Mouse (Mus musculus): ENCODE data around the gene Amh. TPM values are rescaled to one million over a fixed set of nuclear protein-coding genes. Genes with fewer than 3 reads are reported as not detected.
"Not testable (repeated sequence)": the region's sequence is repeated elsewhere in the genome, so short reads cannot be mapped to it uniquely, and the experiment has no call there.

Amh gene
- polyA plus RNA-seq, 1 experiment from 2014 or later: 0.07 TPM

GRCm38 (mm10) chr10:80827870-80828420 is 22.9 kb downstream of the Amh start:
- TF ChIP-seq CTCF (IDR thresholded peaks at IDR 0.05) (no peak), EP300 (IDR thresholded peaks at IDR 0.05) (no peak)
- DNase-seq (ENCODE audit: low spot score): no peak
- 55% methylated on average over 9 of the region's 10 CpGs for WGBS

GRCm38 (mm10) chr10:80828587-80828986 is 23.5 kb downstream of the Amh start:
- not testable (repeated sequence) for DNase-seq (ENCODE audit: low spot score); H3K9ac ChIP-seq (replicated peaks; ENCODE audit: low read depth); H3K27ac ChIP-seq (ENCODE audit: low read length); H3K36me3 ChIP-seq (ENCODE audit: insufficient read depth, low read length); ATAC-seq; H3K4me1 ChIP-seq (ENCODE audit: insufficient read depth, low read depth, low read length); H3K27me3 ChIP-seq (replicated peaks; ENCODE audit: insufficient read depth, low read length); H3K9me3 ChIP-seq (ENCODE audit: low read length); H3K4me3 ChIP-seq (ENCODE audit: low read depth, low read length)
- H3K4me2 ChIP-seq (replicated peaks; ENCODE audit: low read depth, low read length): peak overlapping the region; percentile 68; the same call in 1 of the 2 replicates
- WGBS: 74% methylated on average over 9 of the region's 9 CpGs

More at GRCm38 (mm10) chr10:80827870-80828420, 22.9 kb downstream of the Amh start:
- Histone ChIP-seq H3K9ac (replicated peaks; ENCODE audit: low read depth) (peak overlapping the region; percentile 92), H3K4me1 (ENCODE audit: insufficient read depth, low read depth, low read length) (no peaks in the 10 kb centered on the region), H3K27ac (ENCODE audit: low read length) (no peak overlapping the region), H3K4me2 (replicated peaks; ENCODE audit: low read depth, low read length) (peak overlapping the region; percentile 68), H3K27me3 (replicated peaks; ENCODE audit: insufficient read depth, low read length) (no peaks in the 10 kb centered on the region), H3K9me3 (ENCODE audit: low read length) (no peaks in the 10 kb centered on the region), H3K36me3 (ENCODE audit: insufficient read depth, low read length) (0 out of 2 replicates have a peak, but pooled peaks cover 4% of the 10 kb centered on the region), H3K4me3 (ENCODE audit: low read depth, low read length) (peak overlapping the region; percentile 71)
- ATAC-seq: no peak

- H3K4me3 ChIP-seq (ENCODE audit: low read depth, low read length): no peak overlapping the region
- ATAC-seq: no peak
- H3K9ac ChIP-seq (replicated peaks; ENCODE audit: low read depth): 0 out of 2 replicates have a peak overlapping the region, but pooled peaks have one; percentile 12
- 39% methylated on average over 1 of the region's 1 CpGs for WGBS
- H3K4me2 ChIP-seq (replicated peaks; ENCODE audit: low read depth, low read length): no peak overlapping the region
- no peaks in the 10 kb centered on the region for H3K9me3 ChIP-seq (ENCODE audit: low read length)
- no peak for DNase-seq (ENCODE audit: low spot score)
- no peak for TF ChIP-seq CTCF (IDR thresholded peaks at IDR 0.05)
- TF ChIP-seq EP300 (IDR thresholded peaks at IDR 0.05): no peak
- no peak overlapping the region for H3K27ac ChIP-seq (ENCODE audit: low read length)
- H3K36me3 ChIP-seq (ENCODE audit: insufficient read depth, low read length): 0 out of 2 replicates have a peak, but pooled peaks cover 4% of the 10 kb centered on the region
- no peaks in the 10 kb centered on the region for H3K4me1 ChIP-seq (ENCODE audit: insufficient read depth, low read depth, low read length)
- peaks cover 5% of the 10 kb centered on the region; the same call in 1 of the 2 replicates for H3K27me3 ChIP-seq (replicated peaks; ENCODE audit: insufficient read depth, low read length)
These were observed 24.6 kb downstream of the Amh start for GRCm38 (mm10) chr10:80829359-80830278.

- 6% methylated on average over 9 of the region's 9 CpGs for WGBS
- H3K9ac ChIP-seq (replicated peaks; ENCODE audit: low read depth): no peak overlapping the region
- no peaks in the 10 kb centered on the region for H3K4me1 ChIP-seq (ENCODE audit: insufficient read depth, low read depth, low read length)
- no peak overlapping the region for H3K4me2 ChIP-seq (replicated peaks; ENCODE audit: low read depth, low read length)
- ATAC-seq (no peak; the same call in 1 of the 2 replicates), DNase-seq (ENCODE audit: low spot score) (peak; percentile 72)
- H3K4me3 ChIP-seq (ENCODE audit: low read depth, low read length): no peak overlapping the region
- peaks cover 19% of the 10 kb centered on the region; the same call in 1 of the 2 replicates for H3K27me3 ChIP-seq (replicated peaks; ENCODE audit: insufficient read depth, low read length)
- no peak overlapping the region for H3K27ac ChIP-seq (ENCODE audit: low read length)
- TF ChIP-seq EP300 (IDR thresholded peaks at IDR 0.05) (no peak), CTCF (IDR thresholded peaks at IDR 0.05) (no peak)
- H3K36me3 ChIP-seq (ENCODE audit: insufficient read depth, low read length): 0 out of 2 replicates have a peak, but pooled peaks cover 4% of the 10 kb centered on the region
- H3K9me3 ChIP-seq (ENCODE audit: low read length): no peaks in the 10 kb centered on the region
These were observed 26.1 kb downstream of the Amh start for GRCm38 (mm10) chr10:80831136-80831535.

- Histone ChIP-seq H3K4me2 (replicated peaks; ENCODE audit: low read depth, low read length) (no peak overlapping the region), H3K9ac (replicated peaks; ENCODE audit: low read depth) (no peak overlapping the region), H3K4me3 (ENCODE audit: low read depth, low read length) (no peak overlapping the region), H3K4me1 (ENCODE audit: insufficient read depth, low read depth, low read length) (no peaks in the 10 kb centered on the region), H3K36me3 (ENCODE audit: insufficient read depth, low read length) (0 out of 2 replicates have a peak, but pooled peaks cover 4% of the 10 kb centered on the region), H3K9me3 (ENCODE audit: low read length) (no peaks in the 10 kb centered on the region), H3K27me3 (replicated peaks; ENCODE audit: insufficient read depth, low read length) (peaks cover 19% of the 10 kb centered on the region; the same call in 1 of the 2 replicates), H3K27ac (ENCODE audit: low read length) (no peak overlapping the region)
- no peak for TF ChIP-seq EP300 (IDR thresholded peaks at IDR 0.05)
- TF ChIP-seq CTCF (IDR thresholded peaks at IDR 0.05): no peak
- no peak for ATAC-seq
- 56% methylated on average over 6 of the region's 7 CpGs for WGBS
- DNase-seq (ENCODE audit: low spot score): no peak
These were observed 27.8 kb downstream of the Amh start for GRCm38 (mm10) chr10:80832818-80833217.

GRCm38 (mm10) chr10:80835617-80836016 is 30.6 kb downstream of the Amh start:
- Histone ChIP-seq H3K9me3 (ENCODE audit: low read length) (no peaks in the 10 kb centered on the region), H3K27me3 (replicated peaks; ENCODE audit: insufficient read depth, low read length) (peaks cover 19% of the 10 kb centered on the region; the same call in 1 of the 2 replicates), H3K4me3 (ENCODE audit: low read depth, low read length) (no peak overlapping the region), H3K36me3 (ENCODE audit: insufficient read depth, low read length) (no peaks in the 10 kb centered on the region), H3K4me1 (ENCODE audit: insufficient read depth, low read depth, low read length) (no peaks in the 10 kb centered on the region), H3K27ac (ENCODE audit: low read length) (no peak overlapping the region), H3K9ac (replicated peaks; ENCODE audit: low read depth) (no peak overlapping the region), H3K4me2 (replicated peaks; ENCODE audit: low read depth, low read length) (no peak overlapping the region)
- 64% methylated on average over 29 of the region's 30 CpGs for WGBS
- TF ChIP-seq CTCF (IDR thresholded peaks at IDR 0.05) (no peak), EP300 (IDR thresholded peaks at IDR 0.05) (no peak)
- DNase-seq (ENCODE audit: low spot score): no peak
- ATAC-seq: no peak

Measured in lung, postnatal 0 days (tissue).